Comparison of ENCODE assay signal across 10 mouse cellular contexts in the genomic region with DNA sequence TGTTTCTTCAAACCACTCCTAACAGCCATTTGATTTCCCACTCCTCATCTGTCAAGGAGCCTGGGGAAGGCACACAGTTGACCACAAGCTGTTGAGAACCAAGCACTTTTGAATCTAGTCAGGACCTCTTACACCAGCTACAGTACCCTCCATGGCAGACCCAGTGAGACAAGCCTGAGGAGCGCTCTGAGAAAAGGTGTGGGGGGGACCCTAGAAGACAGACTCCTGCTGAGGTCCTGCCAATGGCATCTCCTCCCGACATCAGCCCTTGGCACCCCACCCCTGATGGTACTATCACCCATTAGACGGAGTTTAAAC. TPM values are rescaled to one million over a fixed set of nuclear protein-coding genes. Genes with fewer than 3 reads are reported as not detected.
A peak's percentile ranks its signal among the peaks of the same experiment; 100 is the strongest.
DNase-seq lines count a peak whose midpoint lies in the region; ATAC-seq and TF ChIP-seq lines count a peak whose summit lies in the region.
"Had no signal": no experiment of that assay in that cellular context is flagged by ENCODE, and none has a peak within 500 bp of the region (broad histone marks: within the 10 kb centered on the region; RNA-seq: fewer than 3 reads in every experiment).

No protein-coding gene starts in this region.

- no peak for TF ChIP-seq POLR2A in heart, adult 2 months (IDR thresholded peaks at IDR 0.05; ENCODE audit: insufficient read depth, low read depth, low read length)
- no peak for TF ChIP-seq POLR2A in bone marrow, adult 2 months (IDR thresholded peaks at IDR 0.05; ENCODE audit: borderline replicate concordance, control insufficient read depth, low read depth, low read length)
- no peak for TF ChIP-seq POLR2A in thymus, adult 2 months (IDR thresholded peaks at IDR 0.05; ENCODE audit: control insufficient read depth, extremely low read depth, insufficient read depth, low read length, poor library complexity)

- no peak overlapping the region for H3K9ac ChIP-seq in heart, adult 2 months (ENCODE audit: low read depth, low read length)
- no peak overlapping the region for H3K9ac ChIP-seq in intestine, embryonic 16.5 days (ENCODE audit: low read depth, low read length)

- no peaks in the 10 kb centered on the region for H3K79me2 ChIP-seq in heart, adult 2 months (replicated peaks; ENCODE audit: control insufficient read depth, insufficient read depth, low read length)

- no peak for ATAC-seq in intestine, embryonic 16.5 days
- no peak for ATAC-seq in frontal cortex, adult (ENCODE audit: low TSS enrichment)

- no peak for TF ChIP-seq EP300 in heart, adult 2 months (IDR thresholded peaks at IDR 0.05; ENCODE audit: insufficient read depth, low read depth, low read length)

- DNase-seq in heart, adult 2 months, result no peak
- no peak for DNase-seq in heart, adult 18-20 months
- DNase-seq in layer of hippocampus, adult 2 months (ENCODE audit: low spot score in 2 of 2), result no peak
- DNase-seq in layer of hippocampus, adult 18-20 months (ENCODE audit: low spot score in 2 of 2), result no peak
- no peak for DNase-seq in thymus, adult 2 months
- DNase-seq: cerebellum, adult 11-12 months had no signal

- H3K4me2 ChIP-seq in intestine, embryonic 16.5 days (ENCODE audit: low read depth, low read length), result no peak overlapping the region
- H3K4me2 ChIP-seq: heart, embryonic 11.5 days had no signal

- no peak overlapping the region for H3K4me3 ChIP-seq in heart, adult 2 months
- H3K4me3 ChIP-seq in layer of hippocampus, adult 2 months, result no peak overlapping the region
- H3K4me3 ChIP-seq in bone marrow, adult 2 months (replicated peaks; ENCODE audit: control insufficient read depth, low read depth, low read length), result no peak overlapping the region
- no peak overlapping the region for H3K4me3 ChIP-seq in intestine, embryonic 16.5 days (ENCODE audit: low read length)
- no peak overlapping the region for H3K4me3 ChIP-seq in thymus, adult 2 months (ENCODE audit: control insufficient read depth, insufficient read depth, low read length)

- TF ChIP-seq CTCF in heart, adult 2 months (IDR thresholded peaks at IDR 0.05), result no peak
- no peak for TF ChIP-seq CTCF in layer of hippocampus, adult 2 months (conservative IDR thresholded peaks at IDR 0.05)
- TF ChIP-seq CTCF in bone marrow, adult 2 months (IDR thresholded peaks at IDR 0.05; ENCODE audit: control insufficient read depth, insufficient read depth, low read length), result no peak
- TF ChIP-seq CTCF in thymus, adult 2 months (IDR thresholded peaks at IDR 0.05; ENCODE audit: borderline replicate concordance, control insufficient read depth, extremely low read depth, insufficient read depth, low read length, poor library complexity), result no peak

- no peaks in the 10 kb centered on the region for H3K9me3 ChIP-seq in intestine, embryonic 16.5 days (ENCODE audit: control insufficient read depth, low read length)

- WGBS in heart, adult 2 months, result 80% methylated on average over 3 of the region's 3 CpGs
- WGBS in bone marrow, adult 2 months, result 77% methylated on average over 3 of the region's 3 CpGs
- WGBS in intestine, embryonic 16.5 days, result 92% methylated on average over 3 of the region's 3 CpGs
- WGBS in thymus, adult 2 months, result 97% methylated on average over 3 of the region's 3 CpGs

- H3K27ac ChIP-seq in heart, adult 2 months, result peak overlapping the region; percentile 94
- peak overlapping the region; percentile 80; the same call in 1 of the 2 replicates for H3K27ac ChIP-seq in layer of hippocampus, adult 2 months
- H3K27ac ChIP-seq in bone marrow, adult 2 months (ENCODE audit: control insufficient read depth, insufficient read depth, low read depth, low read length, poor library complexity), result 0 out of 2 replicates have a peak overlapping the region, but pooled peaks have one; percentile 17
- peak overlapping the region; percentile 72 for H3K27ac ChIP-seq in intestine, embryonic 16.5 days (ENCODE audit: low read length)
- H3K27ac ChIP-seq in thymus, adult 2 months (ENCODE audit: control insufficient read depth, insufficient read depth, low read length), result no peak overlapping the region

- peaks cover 19% of the 10 kb centered on the region for H3K4me1 ChIP-seq in heart, adult 2 months (ENCODE audit: control insufficient read depth, insufficient read depth, low read length)
- peaks cover 6% of the 10 kb centered on the region for H3K4me1 ChIP-seq in bone marrow, adult 2 months (ENCODE audit: control insufficient read depth, insufficient read depth, low read length)
- peaks cover 16% of the 10 kb centered on the region for H3K4me1 ChIP-seq in intestine, embryonic 16.5 days (ENCODE audit: control insufficient read depth, insufficient read depth, low read length)
- no peaks in the 10 kb centered on the region; the same call in 1 of the 2 replicates for H3K4me1 ChIP-seq in thymus, adult 2 months (replicated peaks; ENCODE audit: control insufficient read depth, insufficient read depth, low read length)

- intact Hi-C loops in heart, adult 2 months (cut with DNase I), result loop anchor here (2.0 kb wide), 1 partner anchor 22 kb away; the partner anchor contains the start of gene Per2

- H3K27me3 ChIP-seq in heart, adult 2 months (ENCODE audit: control insufficient read depth, insufficient read depth, low read length), result no peaks in the 10 kb centered on the region
- H3K27me3 ChIP-seq in intestine, embryonic 16.5 days (replicated peaks; ENCODE audit: control insufficient read depth, insufficient read depth, low read length), result no peaks in the 10 kb centered on the region
- no peaks in the 10 kb centered on the region for H3K27me3 ChIP-seq in thymus, adult 2 months (ENCODE audit: control insufficient read depth, insufficient read depth, low read length)

- H3K36me3 ChIP-seq in heart, adult 2 months (ENCODE audit: control insufficient read depth, insufficient read depth, low read length), result peaks cover 14% of the 10 kb centered on the region
- H3K36me3 ChIP-seq in intestine, embryonic 16.5 days (ENCODE audit: control insufficient read depth, insufficient read depth, low read length), result peaks cover 22% of the 10 kb centered on the region
- no peaks in the 10 kb centered on the region for H3K36me3 ChIP-seq in thymus, adult 2 months (ENCODE audit: control insufficient read depth, insufficient read depth, low read length)

RNA-seq across cellular contexts. Expression of gene Per2, which starts 22.1 kb away (rescaled TPM):
- total RNA-seq in heart, adult 2 months (2021), result 10 to 100 TPM in 1 of 2 experiments, 1 to 10 TPM in 1; 3.8 to 13.8 TPM
- polyA plus RNA-seq in heart, adult 2 months (2012; rRNA removed), result 5.3 and 6.3 TPM in 2 replicates
- 1 to 10 TPM; 4.7 to 5.6 TPM for total RNA-seq in heart, adult 18-20 months (2021)
- 10 to 100 TPM; 21.2 to 27.5 TPM for total RNA-seq in layer of hippocampus, adult 2 months (2021)
- 10 to 100 TPM; 32.2 to 35.2 TPM for total RNA-seq in layer of hippocampus, adult 18-20 months (2021)
- polyA plus RNA-seq in bone marrow, adult 2 months (2011; ENCODE audit: insufficient read depth, insufficient read length, low replicate concordance, missing spikeins), result 2.3 and 9.4 TPM in 2 replicates
- 8.9 and 11.7 TPM in 2 replicates for polyA plus RNA-seq in intestine, embryonic 16.5 days (2015; fragmentation: Nextera tagmentation; extraction: Ambion mirVana)
- 3.3 and 3.4 TPM in 2 replicates for polyA plus RNA-seq in thymus, adult 2 months (2012; rRNA removed)

RNA-seq across cellular contexts. Expression of gene Hes6, which starts 23.2 kb away (rescaled TPM):
- 10 to 100 TPM; 17.4 to 18.2 TPM for total RNA-seq in heart, adult 2 months (2021)
- 23.6 and 25.8 TPM in 2 replicates for polyA plus RNA-seq in heart, adult 2 months (2012; rRNA removed)
- total RNA-seq in heart, adult 18-20 months (2021), result 10 to 100 TPM; 21.6 to 23.0 TPM
- 10 to 100 TPM; 15.4 to 15.7 TPM for total RNA-seq in layer of hippocampus, adult 2 months (2021)
- 10 to 100 TPM; 13.1 to 16.4 TPM for total RNA-seq in layer of hippocampus, adult 18-20 months (2021)
- 23.3 and 32.9 TPM in 2 replicates for polyA plus RNA-seq in bone marrow, adult 2 months (2011; ENCODE audit: insufficient read depth, insufficient read length, low replicate concordance, missing spikeins)
- 98.7 and 105 TPM in 2 replicates for polyA plus RNA-seq in intestine, embryonic 16.5 days (2015; fragmentation: Nextera tagmentation; extraction: Ambion mirVana)
- 200 and 203 TPM in 2 replicates for polyA plus RNA-seq in thymus, adult 2 months (2012; rRNA removed)

RNA-seq across cellular contexts. Expression of gene Ilkap, which starts 38.4 kb away (rescaled TPM):
- 10 to 100 TPM; 47.3 to 49.0 TPM for total RNA-seq in heart, adult 2 months (2021)
- 36.6 and 43.6 TPM in 2 replicates for polyA plus RNA-seq in heart, adult 2 months (2012; rRNA removed)
- 10 to 100 TPM; 46.9 to 51.0 TPM for total RNA-seq in heart, adult 18-20 months (2021)
- 10 to 100 TPM; 66.6 to 67.9 TPM for total RNA-seq in layer of hippocampus, adult 2 months (2021)
- total RNA-seq in layer of hippocampus, adult 18-20 months (2021), result 10 to 100 TPM; 62.3 to 63.0 TPM
- 111 and 202 TPM in 2 replicates for polyA plus RNA-seq in bone marrow, adult 2 months (2011; ENCODE audit: insufficient read depth, insufficient read length, low replicate concordance, missing spikeins)
- polyA plus RNA-seq in intestine, embryonic 16.5 days (2015; fragmentation: Nextera tagmentation; extraction: Ambion mirVana), result 102 and 112 TPM in 2 replicates
- polyA plus RNA-seq in thymus, adult 2 months (2012; rRNA removed), result 90.3 and 104 TPM in 2 replicates

RNA-seq across cellular contexts. Expression of gene Traf3ip1, which starts 57.4 kb away (rescaled TPM):
- 1 to 10 TPM; 5.0 to 5.1 TPM for total RNA-seq in heart, adult 2 months (2021)
- 5.0 and 5.3 TPM in 2 replicates for polyA plus RNA-seq in heart, adult 2 months (2012; rRNA removed)
- total RNA-seq in heart, adult 18-20 months (2021), result 1 to 10 TPM; 6.0 to 6.5 TPM
- 10 to 100 TPM; 11.0 to 13.6 TPM for total RNA-seq in layer of hippocampus, adult 2 months (2021)
- 10 to 100 TPM; 14.3 to 14.6 TPM for total RNA-seq in layer of hippocampus, adult 18-20 months (2021)
- polyA plus RNA-seq in bone marrow, adult 2 months (2011; ENCODE audit: insufficient read depth, insufficient read length, low replicate concordance, missing spikeins), result 2.7 and 6.8 TPM in 2 replicates
- 6.2 and 6.7 TPM in 2 replicates for polyA plus RNA-seq in intestine, embryonic 16.5 days (2015; fragmentation: Nextera tagmentation; extraction: Ambion mirVana)
- 7.1 and 7.7 TPM in 2 replicates for polyA plus RNA-seq in thymus, adult 2 months (2012; rRNA removed)
